Mouse (Mus musculus) liver, postnatal 0 days (tissue): Measurements from ENCODE around the gene 1700016H13Rik.

Source experiments
- CTCF ChIP-seq: sonication (generic); IDR thresholded peaks from 2 replicates; pipeline ENCODE4 v1.5.1; 2016; ENCODE audit warnings: antibody characterized with exemption, low read depth
- EP300 ChIP-seq: IDR thresholded peaks from 2 replicates; pipeline ENCODE4 v1.6.1; 2016; ENCODE audit warnings: antibody characterized with exemption, low read depth, mild to moderate bottlenecking

GRCm38 (mm10) chr5:103676289-103676881 is 20.6 kb upstream of the 1700016H13Rik start:
- TF ChIP-seq CTCF: no peak
- no peak for TF ChIP-seq EP300
